Mouse (Mus musculus): ENCODE results near the gene Dnttip2.

The Dnttip2 gene

GRCm38 (mm10) chr3:122324528-122324927 lies 50.3 kb downstream of the Dnttip2 start:
- no peak for DNase-seq (ENCODE audit: inconsistent age in 2 of 2, low spot score in 1 of 2)

GRCm38 (mm10) chr3:122330484-122330883 lies 56.3 kb downstream of the Dnttip2 start:
- no peak for DNase-seq (ENCODE audit: inconsistent age in 2 of 2, low spot score in 1 of 2)

- no peak for DNase-seq (ENCODE audit: inconsistent age in 2 of 2, low spot score in 1 of 2)
These were observed 59.3 kb downstream of the Dnttip2 start for GRCm38 (mm10) chr3:122333493-122333892.

- DNase-seq (ENCODE audit: inconsistent age in 2 of 2, low spot score in 1 of 2): peak in 1 of 2 experiments; percentile 66
These were observed 59.7 kb downstream of the Dnttip2 start for GRCm38 (mm10) chr3:122333902-122334301.

GRCm38 (mm10) chr3:122334375-122334774 lies 60.2 kb downstream of the Dnttip2 start:
- no peak for DNase-seq (ENCODE audit: inconsistent age in 2 of 2, low spot score in 1 of 2)
